Mouse (Mus musculus) megakaryocyte, embryonic 14.5 days (primary cell): ENCODE data around the gene Rbbp6.

Experiments
- FLI1 ChIP-seq: IDR thresholded peaks from 2 replicates; pipeline ENCODE4 v1.6.1; 2012; ENCODE audit warnings: low read length, inconsistent platforms, mixed read lengths
- GATA1 ChIP-seq: IDR thresholded peaks from 3 replicates; pipeline ENCODE4 v1.6.1; 2012; ENCODE audit warnings: mixed read lengths, low read length, inconsistent platforms, borderline replicate concordance

- TF ChIP-seq FLI1 = no peak
- TF ChIP-seq GATA1 = no peak
Observed at GRCm38 (mm10) chr7:122952066-122952465, 13.4 kb upstream of the Rbbp6 start.
